Mouse (Mus musculus): ENCODE measurements around the gene Tbc1d30. TPM values are rescaled to one million over a fixed set of nuclear protein-coding genes. Genes with fewer than 3 reads are reported as not detected.

The Tbc1d30 gene
- polyA plus RNA-seq, 1 experiment: 0.23 TPM

DNA sequence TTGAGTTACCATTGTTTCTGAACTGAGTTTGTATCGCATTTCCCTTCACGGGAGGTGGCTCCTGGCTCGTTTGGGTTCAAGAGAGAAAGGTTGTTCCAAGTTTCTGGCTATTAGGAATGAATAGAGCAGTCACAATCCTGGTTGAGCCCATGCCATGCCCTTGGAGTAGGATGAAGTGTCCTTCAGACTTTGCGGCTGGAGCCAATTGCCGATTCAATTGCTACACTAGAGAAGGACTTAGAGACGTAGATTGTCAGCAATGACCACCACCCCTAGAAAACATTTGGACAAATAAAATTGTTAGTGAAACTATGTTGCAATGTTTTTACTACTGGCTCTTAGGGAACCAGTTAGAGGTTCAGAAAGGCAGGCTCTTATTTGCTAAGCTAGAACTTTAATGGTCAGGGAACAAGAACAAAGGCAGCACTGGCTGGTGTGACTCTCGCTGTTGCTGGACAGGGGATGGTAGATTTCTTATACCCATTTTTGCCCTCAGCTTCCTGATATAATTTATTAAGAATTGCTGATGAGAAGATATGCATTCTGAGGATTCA, 32.6 kb downstream of the Tbc1d30 start:
- no peak for TF ChIP-seq POLR2A (IDR thresholded peaks at IDR 0.05; ENCODE audit: low read depth, low read length)
- TF ChIP-seq CTCF (IDR thresholded peaks at IDR 0.05; ENCODE audit: borderline replicate concordance, insufficient read depth, low read length): no peak

DNA sequence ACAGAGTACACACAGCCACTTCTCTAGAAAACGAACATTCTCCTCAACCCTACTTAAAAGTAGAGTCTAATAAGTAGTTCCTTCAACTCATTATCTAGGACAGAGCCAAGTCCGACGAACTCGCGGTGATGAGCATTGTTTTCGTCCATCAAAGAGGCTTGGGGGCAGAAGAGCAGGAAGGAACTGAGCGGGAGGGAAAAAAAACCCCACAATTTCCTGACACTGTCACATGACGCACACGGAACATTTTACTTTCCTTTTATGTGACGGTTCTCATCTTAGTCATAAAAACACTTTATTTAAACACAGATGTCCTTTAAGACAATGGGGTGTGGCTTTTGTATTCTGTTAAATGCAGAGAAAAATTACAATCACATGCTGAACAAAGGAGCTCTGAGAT, 34.7 kb downstream of the Tbc1d30 start:
- H3K27ac ChIP-seq (ENCODE audit: insufficient read depth, low read length): no peak overlapping the region
- H3K4me1 ChIP-seq (ENCODE audit: control insufficient read depth, insufficient read depth, low read length): no peaks in the 10 kb centered on the region
- no peak overlapping the region for H3K4me3 ChIP-seq (ENCODE audit: insufficient read depth, low read length)
- TF ChIP-seq POLR2A (IDR thresholded peaks at IDR 0.05; ENCODE audit: low read depth, low read length): no peak
- no peak for TF ChIP-seq CTCF (IDR thresholded peaks at IDR 0.05; ENCODE audit: borderline replicate concordance, insufficient read depth, low read length)

More for the DNA sequence above, 32.6 kb downstream of the Tbc1d30 start:
- no peak overlapping the region for H3K4me3 ChIP-seq (ENCODE audit: insufficient read depth, low read length)
- H3K4me1 ChIP-seq (ENCODE audit: control insufficient read depth, insufficient read depth, low read length): no peaks in the 10 kb centered on the region
- no peak overlapping the region for H3K27ac ChIP-seq (ENCODE audit: insufficient read depth, low read length)

DNA sequence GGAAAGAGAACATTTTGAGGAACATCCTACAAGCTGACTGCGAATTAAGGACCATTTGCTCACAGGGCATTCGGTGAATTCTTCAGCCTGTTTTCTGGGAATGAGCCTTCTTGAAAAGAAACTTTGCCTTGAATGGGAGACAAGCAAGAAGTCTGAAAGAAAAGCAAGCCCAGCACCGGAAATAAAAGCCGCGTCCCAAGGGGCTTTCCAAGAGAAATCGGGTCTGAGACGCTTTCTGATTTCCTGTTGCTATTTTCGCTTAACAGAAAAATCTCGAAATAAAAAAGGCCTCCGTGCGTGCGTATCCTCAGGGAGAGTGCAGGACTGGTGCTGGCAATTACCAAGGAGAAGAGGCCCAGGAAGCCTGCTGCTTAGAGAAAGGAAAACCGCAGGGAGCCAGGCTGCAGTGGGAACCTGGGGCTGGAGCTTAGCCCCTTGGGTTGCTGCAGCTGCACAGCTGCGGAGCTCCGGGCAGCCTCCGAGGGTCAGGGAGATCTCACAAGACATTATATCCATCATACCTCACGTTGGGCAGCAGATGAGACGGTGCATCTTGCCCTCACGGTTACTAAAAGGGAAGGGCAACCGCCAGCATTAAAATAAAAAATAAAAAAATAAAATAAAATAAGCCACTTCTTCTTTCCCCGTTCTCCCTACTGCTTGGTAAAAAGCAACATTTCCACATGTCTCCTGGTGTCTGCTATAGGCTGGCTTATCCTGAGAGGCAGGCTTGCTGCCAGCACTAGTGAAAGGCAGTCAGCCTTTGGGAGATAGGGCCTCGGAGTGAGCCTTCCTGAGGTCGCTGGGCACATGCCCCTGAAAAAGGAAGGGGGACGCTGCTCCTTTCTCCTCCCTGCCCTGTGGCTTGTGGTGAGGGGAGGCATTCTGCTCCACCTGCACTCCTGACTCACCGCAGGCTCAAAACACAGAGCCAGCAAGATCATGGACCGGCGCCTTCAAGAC, 35.5 kb downstream of the Tbc1d30 start:
- Histone ChIP-seq H3K4me1 (ENCODE audit: control insufficient read depth, insufficient read depth, low read length) (no peaks in the 10 kb centered on the region), H3K4me3 (ENCODE audit: insufficient read depth, low read length) (no peak overlapping the region), H3K27ac (ENCODE audit: insufficient read depth, low read length) (no peak overlapping the region)
- TF ChIP-seq POLR2A (IDR thresholded peaks at IDR 0.05; ENCODE audit: low read depth, low read length): no peak
- TF ChIP-seq CTCF (IDR thresholded peaks at IDR 0.05; ENCODE audit: borderline replicate concordance, insufficient read depth, low read length): no peak

- H3K27ac ChIP-seq (ENCODE audit: insufficient read depth, low read length): no peak overlapping the region
- no peaks in the 10 kb centered on the region for H3K4me1 ChIP-seq (ENCODE audit: control insufficient read depth, insufficient read depth, low read length)
- TF ChIP-seq CTCF (IDR thresholded peaks at IDR 0.05; ENCODE audit: borderline replicate concordance, insufficient read depth, low read length) (no peak), POLR2A (IDR thresholded peaks at IDR 0.05; ENCODE audit: low read depth, low read length) (no peak)
- H3K4me3 ChIP-seq (ENCODE audit: insufficient read depth, low read length): no peak overlapping the region
Observed at GRCm38 (mm10) chr10:121314186-121314585, 36.9 kb downstream of the Tbc1d30 start.

- no peak overlapping the region for H3K27ac ChIP-seq (ENCODE audit: insufficient read depth, low read length)
- no peaks in the 10 kb centered on the region for H3K4me1 ChIP-seq (ENCODE audit: control insufficient read depth, insufficient read depth, low read length)
- no peak overlapping the region for H3K4me3 ChIP-seq (ENCODE audit: insufficient read depth, low read length)
- TF ChIP-seq CTCF (IDR thresholded peaks at IDR 0.05; ENCODE audit: borderline replicate concordance, insufficient read depth, low read length) (no peak), POLR2A (IDR thresholded peaks at IDR 0.05; ENCODE audit: low read depth, low read length) (no peak)
Observed at GRCm38 (mm10) chr10:121313049-121313448, 38.0 kb downstream of the Tbc1d30 start.

DNA sequence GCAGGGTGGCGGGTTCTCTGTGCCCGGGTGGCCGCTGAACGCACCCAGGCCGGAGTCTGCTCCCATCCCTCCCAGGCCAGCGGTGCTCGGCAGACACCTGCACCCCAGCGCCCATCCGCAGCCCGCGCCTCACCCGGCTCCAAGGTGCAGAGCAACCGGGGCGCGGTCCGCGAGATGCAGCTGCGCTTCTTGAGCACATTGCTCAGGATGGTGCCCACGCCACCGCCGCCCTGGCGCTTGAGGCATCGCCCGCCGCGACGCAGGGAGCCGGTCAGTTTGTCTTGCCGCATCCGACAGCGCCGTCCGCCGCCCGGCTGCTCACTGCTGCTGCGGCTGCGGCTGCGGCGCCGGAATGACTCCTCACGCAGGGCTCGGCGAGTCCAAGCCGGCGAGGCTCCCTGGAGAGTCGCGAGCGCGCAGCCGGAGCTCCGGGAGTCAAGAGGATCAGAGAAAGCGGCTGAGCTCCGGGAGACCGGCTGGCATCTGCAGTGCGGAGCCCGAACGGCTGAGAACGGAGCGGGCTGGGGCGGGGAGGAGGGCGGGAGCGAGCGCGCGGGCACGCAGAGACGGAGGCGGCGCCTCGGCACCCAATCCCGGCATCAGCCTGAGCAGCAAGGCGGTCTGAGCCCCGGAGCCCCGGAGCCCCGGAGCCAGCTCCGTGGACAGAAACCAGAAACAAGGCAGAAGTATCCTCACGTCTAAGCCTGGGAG, 40.4 kb downstream of the Tbc1d30 start:
- Histone ChIP-seq H3K4me1 (ENCODE audit: control insufficient read depth, insufficient read depth, low read length) (no peaks in the 10 kb centered on the region), H3K27ac (ENCODE audit: insufficient read depth, low read length) (no peak overlapping the region), H3K4me3 (ENCODE audit: insufficient read depth, low read length) (peak overlapping the region; percentile 43)
- TF ChIP-seq POLR2A (IDR thresholded peaks at IDR 0.05; ENCODE audit: low read depth, low read length) (no peak), CTCF (IDR thresholded peaks at IDR 0.05; ENCODE audit: borderline replicate concordance, insufficient read depth, low read length) (no peak)

DNA sequence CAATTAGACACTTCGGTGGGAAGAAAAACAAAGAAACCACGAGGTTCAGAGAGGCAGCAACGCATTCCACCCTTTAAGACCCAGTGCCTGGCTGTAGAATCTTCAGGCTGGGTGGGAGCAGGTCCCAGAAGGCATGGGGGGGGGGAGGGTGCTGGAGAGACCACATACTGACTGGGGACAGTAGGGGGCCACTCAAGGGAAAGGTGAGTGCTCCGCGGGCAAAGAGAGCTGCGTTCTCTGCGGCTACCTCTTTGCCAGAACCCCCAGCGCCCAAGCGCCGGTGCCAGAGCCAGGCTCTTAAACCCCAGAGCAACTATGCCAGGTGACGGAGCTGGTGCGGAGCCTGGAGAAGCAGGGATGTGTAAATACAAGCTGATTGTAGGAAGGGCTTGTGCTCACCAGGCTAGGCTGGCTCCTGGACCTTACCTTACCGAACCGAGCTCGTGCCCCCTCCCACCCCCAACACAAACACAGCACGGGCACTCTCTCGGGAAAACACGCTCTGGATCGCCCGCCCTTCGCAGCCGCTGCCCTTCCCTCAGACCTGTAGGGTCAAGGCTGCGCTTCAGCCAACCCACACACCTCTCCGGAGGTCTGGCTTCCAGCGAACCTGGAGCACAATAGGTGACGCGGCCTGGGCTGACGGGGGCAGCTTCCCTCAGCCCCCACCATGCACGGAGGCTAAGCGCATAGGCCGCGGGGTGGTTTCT, 41.1 kb downstream of the Tbc1d30 start:
- H3K27ac ChIP-seq (ENCODE audit: insufficient read depth, low read length): no peak overlapping the region
- peak overlapping the region; percentile 43 for H3K4me3 ChIP-seq (ENCODE audit: insufficient read depth, low read length)
- no peaks in the 10 kb centered on the region for H3K4me1 ChIP-seq (ENCODE audit: control insufficient read depth, insufficient read depth, low read length)
- no peak for TF ChIP-seq POLR2A (IDR thresholded peaks at IDR 0.05; ENCODE audit: low read depth, low read length)
- no peak for TF ChIP-seq CTCF (IDR thresholded peaks at IDR 0.05; ENCODE audit: borderline replicate concordance, insufficient read depth, low read length)

GRCm38 (mm10) chr10:121309123-121309655, 41.9 kb downstream of the Tbc1d30 start:
- TF ChIP-seq POLR2A (IDR thresholded peaks at IDR 0.05; ENCODE audit: low read depth, low read length) (no peak), CTCF (IDR thresholded peaks at IDR 0.05; ENCODE audit: borderline replicate concordance, insufficient read depth, low read length) (no peak)
- no peaks in the 10 kb centered on the region for H3K4me1 ChIP-seq (ENCODE audit: control insufficient read depth, insufficient read depth, low read length)
- H3K4me3 ChIP-seq (ENCODE audit: insufficient read depth, low read length): no peak overlapping the region
- H3K27ac ChIP-seq (ENCODE audit: insufficient read depth, low read length): no peak overlapping the region

DNA sequence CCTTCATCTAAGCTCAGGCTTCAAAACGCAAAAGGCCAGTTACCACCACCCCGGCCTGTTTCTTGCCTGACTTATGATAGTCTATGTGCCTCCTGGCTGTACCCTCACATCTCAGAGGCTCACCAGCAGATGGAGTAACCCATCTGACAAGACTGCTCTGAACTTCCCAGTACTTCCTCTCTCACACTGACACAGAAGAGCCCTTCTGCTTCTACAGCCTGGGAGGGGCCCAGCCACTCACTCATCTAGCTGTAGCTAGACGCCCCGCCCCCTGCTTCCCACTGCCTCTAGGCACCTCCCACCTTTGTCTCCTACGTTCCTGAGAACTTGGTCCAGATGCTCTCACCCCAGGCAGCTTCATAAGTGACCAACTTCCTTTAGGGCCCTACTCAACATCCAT, 45.6 kb downstream of the Tbc1d30 start:
- TF ChIP-seq POLR2A (IDR thresholded peaks at IDR 0.05; ENCODE audit: low read depth, low read length) (no peak), CTCF (IDR thresholded peaks at IDR 0.05; ENCODE audit: borderline replicate concordance, insufficient read depth, low read length) (no peak)
- no peak overlapping the region for H3K4me3 ChIP-seq (ENCODE audit: insufficient read depth, low read length)
- H3K27ac ChIP-seq (ENCODE audit: insufficient read depth, low read length): no peak overlapping the region
- H3K4me1 ChIP-seq (ENCODE audit: control insufficient read depth, insufficient read depth, low read length): no peaks in the 10 kb centered on the region

Data from embryonic fibroblast, embryonic 13.5 days (primary cell).